Mouse (Mus musculus) heart, embryonic 15.5 days (tissue): ENCODE data around the gene Slirp. TPM values are rescaled to one million over a fixed set of nuclear protein-coding genes. Genes with fewer than 3 reads are reported as not detected.

ENCODE experiments used
- ATAC-seq: fragments of 200-750 bp; cut with Nextera tagmentation; replicated peaks from 2 replicates; pipeline ENCODE4 v1.8.0; 2017; ENCODE audit warnings: low read depth, moderate TSS enrichment; ENCODE audit not compliant: insufficient number of reproducible peaks, insufficient read depth, low FRiP score
- H3K27ac ChIP-seq: fragments of 300-500 bp; sonication (generic); 2 replicates; pipeline ENCODE4 v1.5.1; 2015; ENCODE audit warnings: mild to moderate bottlenecking, inconsistent platforms
- H3K27me3 ChIP-seq: fragments of 300-500 bp; sonication (generic); 2 replicates; pipeline ENCODE4 v1.6.1; 2015; ENCODE audit warnings: inconsistent platforms
- H3K36me3 ChIP-seq: fragments of 300-500 bp; sonication (generic); 2 replicates; pipeline ENCODE4 v1.6.1; 2015; ENCODE audit warnings: mild to moderate bottlenecking, inconsistent platforms
- H3K4me1 ChIP-seq: fragments of 300-500 bp; sonication (generic); replicated peaks from 2 replicates; pipeline ENCODE4 v1.6.1; 2015; ENCODE audit warnings: inconsistent platforms
- H3K4me2 ChIP-seq: fragments of 300-500 bp; sonication (generic); 2 replicates; pipeline ENCODE4 v1.6.1; 2015; ENCODE audit warnings: inconsistent platforms, mild to moderate bottlenecking, moderate library complexity
- H3K4me3 ChIP-seq: fragments of 300-500 bp; sonication (generic); 2 replicates; pipeline ENCODE4 v1.5.1; 2015; ENCODE audit warnings: mild to moderate bottlenecking, inconsistent platforms
- H3K9ac ChIP-seq: fragments of 300-500 bp; sonication (generic); 2 replicates; pipeline ENCODE4 v1.6.1; 2015; ENCODE audit warnings: mild to moderate bottlenecking, inconsistent platforms
- H3K9me3 ChIP-seq: fragments of 300-500 bp; sonication (generic); replicated peaks from 2 replicates; pipeline ENCODE4 v1.6.1; 2016; ENCODE audit warnings: inconsistent platforms
- WGBS: fragments of 180-500 bp; shearing (Covaris S2); methylation state at CpG from one replicate; pipeline ENCODE4 v1.1.7; 2015; ENCODE audit warnings: mixed read lengths; 5-methylcytosine and 5-hydroxymethylcytosine counted together
- polyA plus RNA-seq: library from polyadenylated mRNA; unstranded; fragments of >200 nt; fragmentation: Nextera tagmentation; extraction: Ambion mirVana; gene quantifications from 2 replicates; pipeline ENCODE4 v1.2.1, GENCODE M21; 2015

Gene Slirp
- polyA plus RNA-seq, 1 experiment from 2014 or later = 261 TPM

DNA sequence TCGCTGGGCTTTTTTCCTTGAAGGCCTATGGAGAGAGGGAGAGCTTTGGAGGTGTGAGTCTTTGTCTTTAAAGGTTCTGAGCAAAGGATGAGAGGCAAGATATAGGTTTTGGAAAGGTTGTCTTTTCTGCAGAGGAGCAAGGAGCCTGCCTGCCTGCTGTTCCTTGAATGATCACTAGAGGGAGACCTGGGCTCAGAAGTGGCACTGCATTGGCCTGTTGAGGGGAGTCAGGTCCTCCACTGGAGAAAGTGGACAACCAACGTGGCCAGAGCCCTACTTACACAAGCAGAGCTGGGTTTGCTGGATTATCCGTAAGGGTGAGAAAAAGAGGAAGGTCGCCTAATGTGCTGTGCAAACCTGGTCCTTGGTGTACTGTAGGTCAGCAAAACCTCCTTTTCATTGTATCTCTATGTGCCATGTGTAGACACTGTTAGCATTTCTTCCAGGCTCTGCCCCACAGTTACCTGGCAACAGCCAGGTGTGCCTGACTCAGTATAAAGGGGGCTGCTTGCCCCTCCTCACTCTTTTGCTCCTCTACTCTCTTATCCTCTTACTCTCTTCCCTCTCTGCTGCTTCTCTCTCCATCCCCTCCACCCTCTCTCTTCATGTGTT lies 30.4 kb upstream of the Slirp start:
- Histone ChIP-seq H3K4me3 (no peak overlapping the region), H3K36me3 (no peaks in the 10 kb centered on the region), H3K9ac (no peak overlapping the region), H3K9me3 (no peaks in the 10 kb centered on the region), H3K4me1 (peaks cover 12% of the 10 kb centered on the region), H3K4me2 (no peak overlapping the region), H3K27ac (no peak overlapping the region), H3K27me3 (no peaks in the 10 kb centered on the region)
- ATAC-seq = no peak
- WGBS = 16% methylated on average over 4 of the region's 4 CpGs

DNA sequence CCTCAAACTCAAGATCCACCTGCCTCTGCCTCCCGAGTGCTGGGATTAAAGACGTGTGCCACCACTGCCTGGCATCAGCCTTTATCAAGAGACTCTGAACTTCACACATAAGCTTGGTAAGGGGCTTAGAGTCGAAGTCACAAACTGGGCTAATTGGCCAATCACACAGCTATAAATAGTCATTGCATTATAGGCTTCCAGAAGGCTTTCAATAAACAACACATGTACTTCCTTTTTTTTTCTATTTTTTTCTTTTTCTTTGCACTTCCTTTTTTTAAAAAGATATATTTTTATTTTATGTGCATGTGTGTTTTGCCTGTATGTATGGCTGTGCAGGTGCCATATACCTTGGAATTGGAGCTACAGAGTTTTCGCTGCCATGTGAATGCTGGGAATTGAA lies 28.3 kb upstream of the Slirp start:
- H3K4me3 ChIP-seq = no peak overlapping the region

DNA sequence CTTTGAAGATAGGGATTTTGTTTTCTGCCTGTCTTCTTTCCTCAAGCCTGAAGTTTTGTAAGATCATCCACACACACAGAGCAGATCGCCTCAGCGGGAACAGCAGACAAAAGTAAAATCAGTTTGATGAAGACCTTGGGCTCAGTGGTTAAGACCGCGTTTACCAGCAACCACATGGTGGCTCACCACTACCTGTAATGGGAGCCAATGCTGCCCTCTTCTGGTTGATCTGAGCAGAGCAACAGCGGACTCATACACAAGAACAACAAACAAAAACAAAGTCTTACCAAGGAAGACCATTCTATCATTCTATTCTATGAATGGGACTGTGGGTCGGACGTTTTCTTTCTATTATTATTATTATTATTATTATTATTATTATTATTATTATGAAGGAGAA lies 27.0 kb upstream of the Slirp start:
- H3K4me1 ChIP-seq = peaks cover under 1% of the 10 kb centered on the region; the same call in 1 of the 2 replicates
- H3K9ac ChIP-seq = no peak overlapping the region
- no peaks in the 10 kb centered on the region for H3K27me3 ChIP-seq
- 29% methylated on average over 7 of the region's 7 CpGs for WGBS
- H3K4me3 ChIP-seq = no peak overlapping the region
- no peak for ATAC-seq
- no peaks in the 10 kb centered on the region for H3K36me3 ChIP-seq
- no peak overlapping the region for H3K27ac ChIP-seq
- H3K4me2 ChIP-seq = no peak overlapping the region
- H3K9me3 ChIP-seq = no peaks in the 10 kb centered on the region

More for the DNA sequence above, 28.3 kb upstream of the Slirp start:
- WGBS = 67% methylated on average over 4 of the region's 4 CpGs
- no peaks in the 10 kb centered on the region for H3K9me3 ChIP-seq
- ATAC-seq = no peak
- H3K4me2 ChIP-seq = no peak overlapping the region
- H3K9ac ChIP-seq = no peak overlapping the region
- H3K36me3 ChIP-seq = no peaks in the 10 kb centered on the region
- peaks cover 11% of the 10 kb centered on the region for H3K4me1 ChIP-seq
- H3K27ac ChIP-seq = no peak overlapping the region
- no peaks in the 10 kb centered on the region for H3K27me3 ChIP-seq

DNA sequence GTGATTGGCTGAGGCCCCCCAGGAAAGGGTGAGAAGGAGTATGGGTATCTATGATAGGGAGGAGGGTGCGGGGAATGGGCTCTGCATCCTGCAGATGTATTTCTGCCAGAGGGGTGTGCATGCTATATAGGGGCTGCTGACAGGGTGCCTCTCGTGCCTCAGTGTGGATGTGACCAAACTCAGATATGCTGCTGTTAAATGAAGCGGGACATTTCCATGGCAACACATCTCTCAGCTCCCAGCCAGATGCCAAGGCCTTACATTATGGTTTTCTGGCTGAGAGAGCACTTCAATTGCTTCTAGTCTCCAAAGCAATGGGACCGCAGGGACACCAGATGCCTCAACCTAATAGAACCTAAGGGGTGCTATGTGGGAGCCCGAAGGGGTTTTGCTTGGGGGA lies 24.8 kb upstream of the Slirp start:
- no peak overlapping the region for H3K27ac ChIP-seq
- H3K4me1 ChIP-seq = no peaks in the 10 kb centered on the region
- WGBS = 75% methylated on average over 5 of the region's 5 CpGs
- no peak overlapping the region for H3K4me2 ChIP-seq
- H3K4me3 ChIP-seq = no peak overlapping the region
- H3K9me3 ChIP-seq = no peaks in the 10 kb centered on the region
- H3K9ac ChIP-seq = no peak overlapping the region
- no peak for ATAC-seq
- H3K27me3 ChIP-seq = no peaks in the 10 kb centered on the region
- peaks cover 11% of the 10 kb centered on the region; the same call in 1 of the 2 replicates for H3K36me3 ChIP-seq

DNA sequence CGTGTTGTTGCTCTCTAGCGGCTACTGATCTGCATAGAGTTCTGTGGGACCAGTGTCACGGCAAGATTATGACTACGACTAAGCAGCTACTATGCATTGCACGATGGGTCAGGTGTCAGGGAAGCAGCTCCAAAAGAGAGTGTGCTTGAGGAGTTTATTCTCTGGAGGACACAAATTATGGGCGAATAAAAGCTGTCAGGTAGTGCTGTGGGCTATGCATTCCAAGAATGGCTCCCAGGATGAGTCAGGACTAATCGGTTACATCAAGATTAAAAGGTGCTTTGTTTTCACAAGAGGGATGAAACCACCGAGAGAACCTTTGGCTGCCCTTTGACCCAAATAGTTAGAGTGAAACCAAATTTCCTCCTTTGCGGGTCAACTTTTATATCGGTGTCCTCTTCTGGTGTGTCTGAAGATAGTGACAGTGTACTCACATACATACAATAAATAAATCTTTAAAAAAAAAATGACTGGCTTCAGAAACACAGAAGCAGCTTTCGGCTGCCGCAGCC lies 23.7 kb upstream of the Slirp start:
- Histone ChIP-seq H3K4me2 (no peak overlapping the region), H3K9me3 (no peaks in the 10 kb centered on the region), H3K36me3 (peaks cover 11% of the 10 kb centered on the region; the same call in 1 of the 2 replicates), H3K27ac (no peak overlapping the region), H3K4me3 (no peak overlapping the region), H3K9ac (no peak overlapping the region), H3K4me1 (no peaks in the 10 kb centered on the region), H3K27me3 (no peaks in the 10 kb centered on the region)
- no peak for ATAC-seq
- 59% methylated on average over 12 of the region's 12 CpGs for WGBS

DNA sequence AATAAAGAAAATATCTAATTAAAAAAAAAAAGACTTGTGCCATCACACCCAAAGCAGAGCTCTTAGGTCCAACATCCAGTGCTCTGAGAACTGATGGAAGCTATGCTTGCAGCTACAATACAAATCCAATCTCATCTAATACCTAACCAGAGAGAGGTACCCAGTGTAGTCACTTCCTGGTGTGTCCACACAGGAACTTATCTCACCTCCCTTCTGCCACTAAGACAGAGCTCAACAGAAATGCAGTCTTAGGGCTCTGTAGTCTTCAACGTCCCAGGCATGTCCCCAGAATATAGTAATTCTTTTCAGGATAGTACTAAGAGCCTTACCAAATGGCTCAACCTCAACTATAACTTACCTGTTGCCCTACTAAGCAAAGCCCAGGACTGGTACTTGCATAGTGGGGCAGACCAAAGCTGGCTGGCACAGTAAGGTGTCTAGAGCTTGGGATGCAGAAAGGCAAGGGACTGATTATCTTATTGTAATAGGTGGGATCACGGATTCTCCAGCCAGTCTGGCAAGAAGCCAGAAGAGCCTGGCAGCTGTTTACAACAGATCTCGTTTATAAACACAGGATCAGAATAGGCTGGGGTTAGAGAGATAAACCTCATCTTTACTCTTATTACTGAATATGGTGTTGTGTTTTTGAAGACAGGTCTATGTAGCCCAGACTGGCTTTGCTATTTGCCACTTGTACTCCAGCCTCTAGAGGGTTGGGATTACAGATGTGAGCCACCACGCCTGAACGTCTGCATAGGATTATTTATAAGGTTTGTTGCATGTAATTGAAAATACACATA lies 21.8 kb upstream of the Slirp start:
- ATAC-seq = no peak
- H3K27me3 ChIP-seq = no peaks in the 10 kb centered on the region
- no peak overlapping the region for H3K9ac ChIP-seq
- H3K4me1 ChIP-seq = no peaks in the 10 kb centered on the region
- peaks cover 26% of the 10 kb centered on the region; the same call in 1 of the 2 replicates for H3K36me3 ChIP-seq
- H3K9me3 ChIP-seq = no peaks in the 10 kb centered on the region
- no peak overlapping the region for H3K27ac ChIP-seq
- no peak overlapping the region for H3K4me3 ChIP-seq
- 66% methylated on average over 5 of the region's 5 CpGs for WGBS
- H3K4me2 ChIP-seq = no peak overlapping the region

DNA sequence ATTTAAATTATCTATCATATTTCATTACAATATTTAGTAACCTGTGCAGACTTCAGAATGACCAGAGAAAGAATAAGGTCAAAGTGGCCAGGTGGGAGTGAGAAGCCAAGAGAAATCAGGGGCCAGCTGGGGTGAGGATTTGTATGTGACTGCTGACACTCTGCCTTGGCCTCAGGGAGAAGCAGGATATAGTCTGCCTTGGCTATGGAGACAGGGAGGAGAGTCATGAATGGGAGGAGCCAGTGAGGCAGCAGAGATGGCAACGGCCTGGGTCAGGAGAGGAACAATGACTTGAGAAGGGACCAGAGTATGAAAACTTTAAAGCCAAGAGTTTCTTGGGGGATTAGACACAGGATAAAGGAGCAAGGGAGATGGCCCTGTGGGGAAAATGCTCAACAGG lies 20.0 kb upstream of the Slirp start:
- Histone ChIP-seq H3K27ac (no peak overlapping the region), H3K4me3 (no peak overlapping the region), H3K4me1 (no peaks in the 10 kb centered on the region), H3K4me2 (no peak overlapping the region), H3K9me3 (no peaks in the 10 kb centered on the region), H3K9ac (no peak overlapping the region), H3K36me3 (peaks cover 43% of the 10 kb centered on the region), H3K27me3 (no peaks in the 10 kb centered on the region)
- ATAC-seq = no peak
- 43% methylated on average over 1 of the region's 1 CpGs for WGBS

DNA sequence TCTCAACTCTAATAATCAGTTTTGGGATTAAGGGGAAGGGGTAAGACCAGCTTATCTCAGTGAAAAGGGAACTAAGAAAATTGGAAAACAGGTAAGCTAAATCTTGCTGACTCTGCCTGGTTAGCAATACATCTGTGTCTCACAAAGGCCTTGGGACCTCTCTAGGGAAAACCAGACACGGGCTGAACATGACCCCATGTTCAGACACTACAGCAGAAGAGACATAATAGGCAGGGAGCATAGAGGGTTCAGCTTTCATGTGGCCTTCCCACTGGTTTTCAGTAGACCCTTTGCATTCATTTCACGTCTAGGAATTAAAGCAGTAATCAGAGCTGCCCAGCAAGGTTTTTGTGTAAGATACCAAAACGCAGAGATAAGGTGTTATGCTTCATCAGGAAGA lies 19.2 kb upstream of the Slirp start:
- Histone ChIP-seq H3K4me1 (no peaks in the 10 kb centered on the region), H3K36me3 (peaks cover 51% of the 10 kb centered on the region), H3K4me2 (no peak overlapping the region), H3K9me3 (no peaks in the 10 kb centered on the region), H3K4me3 (no peak overlapping the region), H3K27me3 (no peaks in the 10 kb centered on the region), H3K27ac (no peak overlapping the region), H3K9ac (no peak overlapping the region)
- no peak for ATAC-seq
- 45% methylated on average over 3 of the region's 3 CpGs for WGBS

DNA sequence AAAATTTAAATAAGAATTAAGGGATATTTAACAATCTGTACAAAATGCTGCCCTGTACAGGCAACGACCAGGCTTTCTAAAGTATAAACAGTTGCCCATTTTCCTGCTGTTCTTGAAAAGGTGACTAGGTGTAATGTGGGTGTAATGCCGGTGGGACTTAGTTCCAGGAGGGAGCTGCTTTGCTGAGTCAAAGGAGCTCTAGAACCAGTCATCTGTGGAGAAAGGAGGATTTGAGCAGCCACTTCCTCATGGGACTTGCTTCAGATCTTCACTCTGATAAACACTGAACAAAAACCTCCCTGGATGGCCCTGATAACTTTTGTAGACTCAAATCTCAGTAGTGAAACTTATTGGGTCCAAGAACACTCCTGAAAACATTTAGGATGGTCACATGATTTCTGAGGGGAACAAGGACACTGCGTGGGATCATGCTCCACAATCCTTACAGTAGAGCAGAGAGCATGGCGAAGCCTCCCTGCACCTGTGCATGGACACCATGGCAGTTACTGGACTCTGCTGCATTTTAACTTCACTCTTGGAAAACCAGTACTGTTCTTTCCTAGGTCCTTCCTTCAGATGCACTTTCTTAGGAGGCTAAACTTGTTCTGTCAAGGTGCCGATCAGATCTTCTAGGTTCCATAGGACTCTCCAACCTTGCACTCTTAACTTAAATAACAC lies 17.2 kb upstream of the Slirp start:
- H3K4me3 ChIP-seq = no peak overlapping the region
- 93% methylated on average over 5 of the region's 5 CpGs for WGBS
- H3K27ac ChIP-seq = no peak overlapping the region
- H3K9me3 ChIP-seq = no peaks in the 10 kb centered on the region
- ATAC-seq = no peak
- H3K9ac ChIP-seq = no peak overlapping the region
- H3K4me1 ChIP-seq = no peaks in the 10 kb centered on the region
- H3K27me3 ChIP-seq = no peaks in the 10 kb centered on the region
- peaks cover 70% of the 10 kb centered on the region for H3K36me3 ChIP-seq
- H3K4me2 ChIP-seq = no peak overlapping the region

DNA sequence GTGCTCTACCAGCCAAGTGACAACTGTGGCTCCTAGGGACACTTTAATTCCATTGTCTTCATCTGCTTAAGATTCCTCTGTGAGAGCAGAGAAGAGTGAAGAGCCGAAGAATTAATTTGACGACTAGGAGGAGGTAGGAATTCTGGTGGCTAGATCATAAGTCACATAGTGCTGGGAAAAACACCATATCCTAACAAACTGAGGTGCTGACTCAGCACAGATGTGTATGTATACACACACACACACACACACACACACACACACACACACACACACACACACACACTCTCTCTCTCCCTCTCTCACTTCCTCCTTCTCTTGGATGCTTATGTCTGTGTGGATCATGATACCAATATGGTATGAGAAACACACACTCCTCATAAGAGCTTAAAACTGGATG lies 15.4 kb upstream of the Slirp start:
- H3K27me3 ChIP-seq = no peaks in the 10 kb centered on the region
- no peaks in the 10 kb centered on the region for H3K9me3 ChIP-seq
- no peak overlapping the region for H3K4me2 ChIP-seq
- no peak for ATAC-seq
- H3K36me3 ChIP-seq = peaks cover 81% of the 10 kb centered on the region
- H3K9ac ChIP-seq = no peak overlapping the region
- 85% methylated on average over 2 of the region's 2 CpGs for WGBS
- no peak overlapping the region for H3K4me3 ChIP-seq
- H3K27ac ChIP-seq = no peak overlapping the region
- H3K4me1 ChIP-seq = no peaks in the 10 kb centered on the region

DNA sequence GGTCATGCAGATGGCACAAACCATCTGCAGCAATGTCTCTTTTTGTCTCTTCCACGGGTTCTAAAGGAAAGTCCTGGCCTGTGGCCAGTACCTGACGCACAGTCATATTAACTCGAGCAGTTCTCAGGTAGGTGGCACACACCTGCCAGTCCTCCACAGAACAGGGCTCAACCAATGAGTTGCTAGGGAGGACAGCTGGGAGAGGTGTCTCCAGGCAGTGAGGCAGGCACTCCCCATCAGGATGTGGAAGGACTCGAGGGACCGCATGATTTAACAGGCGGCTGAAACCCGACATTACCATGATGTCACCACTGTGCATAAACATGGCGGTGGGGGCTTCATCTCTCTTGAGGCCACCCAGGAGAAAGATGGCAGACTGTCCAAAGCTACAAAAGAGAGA lies 14.8 kb upstream of the Slirp start:
- no peaks in the 10 kb centered on the region for H3K4me1 ChIP-seq
- H3K4me2 ChIP-seq = no peak overlapping the region
- H3K9me3 ChIP-seq = no peaks in the 10 kb centered on the region
- no peaks in the 10 kb centered on the region for H3K27me3 ChIP-seq
- no peak overlapping the region for H3K4me3 ChIP-seq
- H3K27ac ChIP-seq = no peak overlapping the region
- no peak for ATAC-seq
- H3K36me3 ChIP-seq = peaks cover 82% of the 10 kb centered on the region
- 82% methylated on average over 8 of the region's 8 CpGs for WGBS
- H3K9ac ChIP-seq = no peak overlapping the region
